Mouse (Mus musculus): ENCODE measurements around the gene Stmn1.
A peak's percentile ranks its signal among the peaks of the same experiment; 100 is the strongest.

Stmn1 gene

GRCm38 (mm10) chr4:134468215-134468575 lies at the start of gene Stmn1:
Gene Stmn1 (plus strand): TSS chr4:134468320.
- DNase-seq (ENCODE audit: low read depth, low spot score): peak; percentile 91

- DNase-seq (ENCODE audit: low read depth, low spot score): no peak
These were observed 46.1 kb upstream of the Stmn1 start for GRCm38 (mm10) chr4:134421971-134422370.

- no peak for DNase-seq (ENCODE audit: low read depth, low spot score)
These were observed 44.2 kb upstream of the Stmn1 start for GRCm38 (mm10) chr4:134423949-134424348.

- DNase-seq (ENCODE audit: low read depth, low spot score): no peak
These were observed 43.0 kb upstream of the Stmn1 start for GRCm38 (mm10) chr4:134425088-134425487.

GRCm38 (mm10) chr4:134430381-134431004 lies 37.6 kb upstream of the Stmn1 start:
- DNase-seq (ENCODE audit: low read depth, low spot score): no peak

GRCm38 (mm10) chr4:134432686-134433360 lies 35.3 kb upstream of the Stmn1 start:
- DNase-seq (ENCODE audit: low read depth, low spot score): no peak

- DNase-seq (ENCODE audit: low read depth, low spot score): no peak
These were observed 31.9 kb upstream of the Stmn1 start for GRCm38 (mm10) chr4:134436185-134436584.

GRCm38 (mm10) chr4:134436659-134437058 lies 31.5 kb upstream of the Stmn1 start:
- DNase-seq (ENCODE audit: low read depth, low spot score): peak; percentile 29

- DNase-seq (ENCODE audit: low read depth, low spot score): no peak
These were observed 29.0 kb upstream of the Stmn1 start for GRCm38 (mm10) chr4:134439119-134439518.

- no peak for DNase-seq (ENCODE audit: low read depth, low spot score)
These were observed 28.2 kb upstream of the Stmn1 start for GRCm38 (mm10) chr4:134439919-134440318.

GRCm38 (mm10) chr4:134442216-134442615 lies 25.9 kb upstream of the Stmn1 start:
- no peak for DNase-seq (ENCODE audit: low read depth, low spot score)

- DNase-seq (ENCODE audit: low read depth, low spot score): no peak
These were observed 24.5 kb upstream of the Stmn1 start for GRCm38 (mm10) chr4:134443589-134443988.

GRCm38 (mm10) chr4:134444949-134445348 lies 23.2 kb upstream of the Stmn1 start:
- DNase-seq (ENCODE audit: low read depth, low spot score): no peak

- DNase-seq (ENCODE audit: low read depth, low spot score): no peak
These were observed 22.6 kb upstream of the Stmn1 start for GRCm38 (mm10) chr4:134445489-134445888.

- no peak for DNase-seq (ENCODE audit: low read depth, low spot score)
These were observed 20.2 kb upstream of the Stmn1 start for GRCm38 (mm10) chr4:134447966-134448365.

GRCm38 (mm10) chr4:134449595-134450391 lies 18.3 kb upstream of the Stmn1 start:
- no peak for DNase-seq (ENCODE audit: low read depth, low spot score)

- no peak for DNase-seq (ENCODE audit: low read depth, low spot score)
These were observed 17.5 kb upstream of the Stmn1 start for GRCm38 (mm10) chr4:134450392-134451195.

- DNase-seq (ENCODE audit: low read depth, low spot score): no peak
These were observed 16.6 kb upstream of the Stmn1 start for GRCm38 (mm10) chr4:134451484-134451883.

GRCm38 (mm10) chr4:134453619-134454400 lies 14.3 kb upstream of the Stmn1 start:
- DNase-seq (ENCODE audit: low read depth, low spot score): no peak

- no peak for DNase-seq (ENCODE audit: low read depth, low spot score)
These were observed 12.8 kb upstream of the Stmn1 start for GRCm38 (mm10) chr4:134455310-134455709.
